Mouse (Mus musculus) embryo, embryonic 9.5 days (tissue): ENCODE data around the gene Pkn1.
A peak's percentile ranks its signal among the peaks of the same experiment; 100 is the strongest.

ENCODE experiments used
- DNase-seq: peaks from one replicate; pipeline ENCODE4 v3.0.0-alpha.2; 2017; ENCODE audit errors: extremely low spot score

Gene Pkn1

DNA sequence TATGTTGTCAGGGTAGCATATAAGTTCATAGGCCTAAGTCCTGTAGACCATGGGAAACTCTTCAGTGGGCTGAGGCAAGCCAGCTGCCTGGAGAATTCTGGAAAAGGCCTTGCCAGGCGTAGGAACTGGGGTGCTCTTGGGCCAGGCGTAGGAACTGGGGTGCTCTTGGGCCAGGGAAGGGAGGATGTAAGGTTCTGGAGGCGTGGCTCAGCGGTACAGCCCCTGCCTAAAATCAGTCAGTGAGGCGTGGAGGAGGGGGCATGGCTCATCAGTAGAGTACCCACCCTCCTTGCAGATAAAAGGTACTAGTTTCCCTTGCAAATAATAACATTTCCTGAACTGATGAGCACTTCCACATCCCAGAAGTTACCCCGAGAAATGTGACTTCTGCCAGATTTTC, 44.3 kb downstream of the Pkn1 start:
- DNase-seq, result no peak

GRCm38 (mm10) chr8:83653662-83654017, 45.3 kb downstream of the Pkn1 start:
- no peak for DNase-seq

GRCm38 (mm10) chr8:83652744-83653661, 46.0 kb downstream of the Pkn1 start:
- peak; percentile 30 for DNase-seq

DNA sequence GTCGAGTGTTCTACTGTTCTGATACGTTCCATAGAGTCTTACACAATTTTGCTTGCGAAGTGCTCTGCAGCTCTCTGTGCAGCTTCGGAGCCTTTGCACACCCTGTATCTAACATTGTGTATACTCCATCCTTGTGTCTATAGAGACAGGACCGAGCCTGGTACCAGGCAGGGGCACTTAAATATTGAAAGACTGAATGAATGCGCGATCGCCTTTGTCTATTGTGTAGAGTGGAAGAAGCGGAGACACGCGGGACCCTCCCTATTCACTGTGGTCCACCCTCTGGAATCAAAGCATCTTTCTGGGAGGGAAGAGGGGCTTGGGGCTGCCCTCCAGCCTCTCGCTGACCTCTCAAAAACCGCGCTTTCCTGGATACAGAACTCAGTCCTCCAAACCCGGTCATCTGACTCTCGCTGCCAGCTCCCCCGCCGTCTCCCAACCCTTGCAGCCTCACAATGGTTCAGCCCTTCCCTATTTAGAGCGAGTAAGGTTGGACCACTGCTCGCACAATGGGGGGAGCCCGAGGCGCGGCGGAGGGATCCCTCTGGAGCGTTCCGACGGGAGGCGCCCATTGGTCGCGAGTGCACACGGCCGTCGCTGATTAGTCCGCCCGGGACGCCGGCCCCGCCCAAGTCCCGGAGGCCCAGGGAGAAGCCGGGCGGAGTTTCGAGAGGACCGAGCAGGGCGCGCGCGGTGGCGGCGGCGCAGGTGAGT, 46.8 kb downstream of the Pkn1 start, which contains the start of gene Gipc1:
Gipc1 (plus strand) TSS at position 648 of the 714 bp plus-strand sequence.
- peak; percentile 98 for DNase-seq

DNA sequence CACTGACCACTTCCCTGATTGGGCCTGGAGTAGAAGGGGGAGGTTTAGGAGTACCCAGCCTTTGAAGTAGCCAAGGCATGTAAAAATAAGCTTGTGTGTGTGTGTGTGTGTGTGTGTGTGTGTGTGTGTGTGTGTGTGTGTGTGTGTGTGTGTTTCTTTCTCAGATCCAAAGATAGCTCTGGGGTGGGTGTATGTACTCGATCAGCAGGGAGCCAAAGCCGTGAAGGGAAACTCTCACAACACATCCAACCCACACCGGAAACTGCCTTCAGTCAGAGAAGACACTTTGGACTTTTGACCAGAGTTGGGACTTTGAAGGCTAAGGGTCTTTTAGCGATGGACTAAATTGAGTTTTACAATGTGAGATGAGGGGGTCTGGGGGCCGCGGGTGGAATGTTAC, 49.3 kb downstream of the Pkn1 start:
- DNase-seq, result no peak

DNA sequence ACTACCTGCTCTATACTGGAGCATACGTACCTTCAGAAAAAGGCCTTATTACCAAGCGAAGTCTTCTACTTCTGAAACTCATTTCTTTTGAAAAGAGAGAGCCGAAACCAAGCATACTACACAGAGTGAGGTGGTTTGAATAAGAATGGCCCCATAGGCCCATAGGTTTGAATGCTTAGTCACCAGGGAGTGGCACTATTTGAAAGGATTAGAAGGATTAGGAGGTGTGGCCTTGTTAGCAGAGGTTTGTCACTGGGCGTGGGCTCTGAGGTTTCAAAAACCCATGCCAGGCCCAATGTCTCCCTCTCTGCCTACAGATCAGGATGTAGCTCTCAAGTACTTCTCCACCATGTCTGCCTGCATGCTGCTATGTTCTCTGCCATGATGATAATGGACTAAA, 50.9 kb downstream of the Pkn1 start:
- DNase-seq, result no peak

GRCm38 (mm10) chr8:83647511-83647910, 51.5 kb downstream of the Pkn1 start:
- no peak for DNase-seq

- no peak for DNase-seq
These were observed 59.3 kb downstream of the Pkn1 start for GRCm38 (mm10) chr8:83639649-83640048.

DNA sequence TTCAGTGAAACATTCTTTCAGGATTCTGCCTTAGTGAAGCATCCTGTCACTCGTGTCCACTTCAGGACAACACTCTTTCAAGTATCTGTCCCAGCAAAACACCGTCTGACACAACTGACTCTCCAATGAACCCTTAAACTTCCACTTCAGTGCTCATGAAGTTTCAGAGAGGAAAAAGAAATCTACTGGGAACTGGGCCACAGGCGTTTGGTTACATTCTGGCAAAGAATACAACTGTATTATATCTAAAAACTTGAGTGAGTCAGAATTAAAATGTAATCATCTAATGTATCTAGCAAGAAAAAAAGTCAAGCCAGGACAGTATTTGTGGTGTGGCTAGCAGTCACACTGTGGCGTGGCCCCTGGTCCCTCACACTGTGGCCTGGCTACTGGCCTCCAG, 60.1 kb downstream of the Pkn1 start:
- no peak for DNase-seq

GRCm38 (mm10) chr8:83632083-83632707, 66.8 kb downstream of the Pkn1 start:
- DNase-seq, result no peak

- DNase-seq, result no peak
These were observed 73.2 kb downstream of the Pkn1 start for GRCm38 (mm10) chr8:83625676-83626299.

GRCm38 (mm10) chr8:83624739-83625138, 74.2 kb downstream of the Pkn1 start:
- no peak for DNase-seq

DNA sequence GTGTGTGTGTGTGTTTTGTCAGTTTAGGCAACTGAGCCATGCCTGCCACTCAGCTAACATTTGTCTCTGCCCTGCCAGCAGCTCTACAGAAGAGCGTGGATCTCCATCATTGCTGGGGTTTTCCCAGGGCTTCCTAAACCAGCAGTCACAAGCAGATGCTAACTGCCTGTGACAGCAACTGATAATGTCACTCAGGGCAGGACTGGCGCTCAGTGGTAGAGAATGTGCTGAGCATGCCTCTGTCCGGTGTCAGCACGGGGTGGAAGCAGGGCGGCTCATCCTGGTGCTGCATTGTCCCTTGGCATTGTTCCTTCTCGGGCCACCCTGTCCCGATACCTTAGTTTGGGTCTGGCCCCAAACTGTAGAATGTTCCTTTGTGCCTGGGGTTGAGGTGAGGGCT, 75.4 kb downstream of the Pkn1 start:
- no peak for DNase-seq

DNA sequence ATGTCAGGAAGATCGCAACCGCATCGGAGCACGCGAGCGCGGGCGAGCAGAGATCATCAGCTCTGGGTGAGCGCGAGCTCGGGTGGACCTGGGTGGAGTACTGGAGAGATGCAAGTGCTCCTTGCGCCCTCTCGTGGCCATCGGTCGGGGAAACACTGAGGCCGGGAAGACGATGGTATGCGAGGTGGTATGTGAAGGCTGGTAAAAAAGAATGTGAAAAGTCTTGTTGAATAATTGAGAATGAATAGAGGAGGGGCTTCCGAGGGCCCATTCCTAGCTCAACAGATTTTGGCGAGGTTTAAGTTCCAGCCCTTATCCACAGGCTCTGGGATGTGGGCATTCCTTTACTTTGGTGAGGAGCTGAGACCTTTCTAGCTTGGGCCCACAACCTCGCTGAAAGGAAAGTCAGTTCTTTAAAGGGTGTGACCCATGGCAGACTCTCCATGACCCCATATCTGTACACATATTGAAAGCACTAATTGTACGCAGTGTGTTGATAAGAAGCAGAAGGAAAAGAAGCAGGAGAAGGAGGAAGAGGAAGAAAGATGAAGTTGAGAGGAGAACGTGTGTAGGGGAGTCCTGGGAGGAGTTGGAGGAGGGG, 76.5 kb downstream of the Pkn1 start:
- DNase-seq, result peak; percentile 82

- no peak for DNase-seq
These were observed 77.1 kb downstream of the Pkn1 start for GRCm38 (mm10) chr8:83621691-83622388.

GRCm38 (mm10) chr8:83619568-83620285, 79.3 kb downstream of the Pkn1 start:
- DNase-seq, result no peak

- DNase-seq, result no peak
These were observed 80.4 kb downstream of the Pkn1 start for GRCm38 (mm10) chr8:83618566-83618965.

DNA sequence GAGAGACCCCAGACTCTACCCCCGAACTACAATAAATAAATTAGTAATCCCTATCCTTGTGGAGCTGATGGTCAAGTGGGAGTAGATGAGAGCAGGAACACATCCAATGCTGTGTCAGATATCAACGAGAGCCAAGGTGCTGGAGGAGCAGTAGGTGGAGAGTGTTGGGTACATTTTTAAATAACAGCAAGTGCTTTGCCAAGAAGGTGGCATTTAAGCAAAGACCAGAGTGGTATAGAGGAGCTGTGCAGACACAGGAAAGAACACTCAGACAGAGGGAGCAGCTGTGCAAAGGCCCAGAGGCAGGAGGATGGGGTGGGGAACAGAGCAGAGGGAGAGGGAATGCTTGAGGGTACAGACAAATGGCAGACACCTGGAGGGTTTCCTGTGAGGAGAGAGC, 81.9 kb downstream of the Pkn1 start:
- DNase-seq, result no peak

DNA sequence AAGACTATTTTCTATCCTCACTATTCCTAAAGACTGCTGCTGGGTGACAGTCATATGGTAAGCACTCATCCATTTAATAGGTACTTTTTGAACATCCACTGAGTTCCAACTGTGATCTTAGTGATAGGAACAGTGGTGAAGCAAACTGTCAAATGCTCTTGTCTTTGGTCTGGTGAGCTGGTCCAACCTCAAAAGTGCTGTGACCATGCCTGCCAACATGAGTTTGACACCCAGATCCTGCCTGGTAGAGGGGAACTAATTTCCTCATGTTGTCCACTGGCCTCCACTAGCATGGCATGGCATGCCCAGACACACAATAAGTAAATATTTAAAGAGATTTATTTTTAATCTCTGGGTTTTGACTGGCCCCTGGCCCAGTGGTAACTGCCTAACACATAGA, 82.4 kb downstream of the Pkn1 start:
- no peak for DNase-seq
